In genomic region chr12:32085189-32085588, GRCm38 (mm10) we compare ENCODE assay signal across 26 mouse cellular contexts. TPM values are rescaled to one million over a fixed set of nuclear protein-coding genes. Genes with fewer than 3 reads are reported as not detected.
DNase-seq lines count a peak whose midpoint lies in the region; ATAC-seq lines count a peak whose summit lies in the region.
"Had no signal": no experiment of that assay in that cellular context is flagged by ENCODE, and none has a peak within 500 bp of the region (broad histone marks: within the 10 kb centered on the region; RNA-seq: fewer than 3 reads in every experiment).

No protein-coding gene starts in this region.

- H3K27ac ChIP-seq in liver, embryonic 11.5 days (ENCODE audit: low read depth, low read length), result peak overlapping the region; percentile 61; the same call in 1 of the 2 replicates
- peak overlapping the region; percentile 67 for H3K27ac ChIP-seq in liver, embryonic 12.5 days
- peak overlapping the region; percentile 43 for H3K27ac ChIP-seq in liver, embryonic 15.5 days (replicated peaks)
- H3K27ac ChIP-seq in kidney, embryonic 16.5 days (ENCODE audit: low read length), result no peak overlapping the region
- H3K27ac ChIP-seq: embryonic facial prominence, embryonic 10.5 days; forebrain, embryonic 12.5 days; forebrain, embryonic 15.5 days; heart, adult 2 months; heart, embryonic 10.5 days; heart, embryonic 13.5 days; hindbrain, embryonic 12.5 days; hindbrain, embryonic 15.5 days had no signal

- H3K9me3 ChIP-seq in liver, embryonic 11.5 days (ENCODE audit: control insufficient read depth, low read length), result 0 out of 2 replicates have a peak, but pooled peaks cover 2% of the 10 kb centered on the region
- H3K9me3 ChIP-seq in liver, embryonic 12.5 days (replicated peaks), result peaks cover 5% of the 10 kb centered on the region; the same call in 1 of the 2 replicates
- no peaks in the 10 kb centered on the region for H3K9me3 ChIP-seq in liver, embryonic 15.5 days (replicated peaks)
- no peaks in the 10 kb centered on the region for H3K9me3 ChIP-seq in kidney, embryonic 16.5 days (ENCODE audit: low read length)
- H3K9me3 ChIP-seq: embryonic facial prominence, embryonic 13.5 days; forebrain, embryonic 12.5 days; forebrain, embryonic 15.5 days; heart, embryonic 10.5 days; heart, embryonic 13.5 days; hindbrain, embryonic 12.5 days; hindbrain, embryonic 15.5 days had no signal

- no peak overlapping the region for H3K9ac ChIP-seq in liver, embryonic 11.5 days (ENCODE audit: low read depth, low read length)
- peak overlapping the region; percentile 25; the same call in 1 of the 2 replicates for H3K9ac ChIP-seq in liver, embryonic 12.5 days
- peak overlapping the region; percentile 3; the same call in 1 of the 2 replicates for H3K9ac ChIP-seq in liver, embryonic 15.5 days
- no peak overlapping the region for H3K9ac ChIP-seq in kidney, embryonic 16.5 days (replicated peaks; ENCODE audit: low read length)
- H3K9ac ChIP-seq: embryonic facial prominence, embryonic 13.5 days; forebrain, embryonic 12.5 days; forebrain, embryonic 15.5 days; heart, embryonic 13.5 days; hindbrain, embryonic 12.5 days; hindbrain, embryonic 15.5 days had no signal

- H3K4me3 ChIP-seq in liver, embryonic 11.5 days (ENCODE audit: low read depth, low read length), result no peak overlapping the region
- H3K4me3 ChIP-seq in liver, embryonic 12.5 days, result no peak overlapping the region
- no peak overlapping the region for H3K4me3 ChIP-seq in liver, embryonic 15.5 days (replicated peaks)
- no peak overlapping the region for H3K4me3 ChIP-seq in kidney, embryonic 16.5 days (ENCODE audit: low read length)
- H3K4me3 ChIP-seq: embryonic facial prominence, embryonic 10.5 days; embryonic facial prominence, embryonic 13.5 days; erythroblast, embryonic 14.5 days; forebrain, embryonic 12.5 days; forebrain, embryonic 15.5 days; heart, adult 2 months; heart, embryonic 10.5 days; heart, embryonic 13.5 days; hindbrain, embryonic 12.5 days; hindbrain, embryonic 15.5 days had no signal

- no peaks in the 10 kb centered on the region for H3K27me3 ChIP-seq in liver, embryonic 11.5 days (replicated peaks; ENCODE audit: control insufficient read depth, insufficient read depth, low read length)
- no peaks in the 10 kb centered on the region for H3K27me3 ChIP-seq in liver, embryonic 12.5 days (replicated peaks)
- no peaks in the 10 kb centered on the region for H3K27me3 ChIP-seq in liver, embryonic 15.5 days
- H3K27me3 ChIP-seq in kidney, embryonic 16.5 days (ENCODE audit: insufficient read depth, low read length), result no peaks in the 10 kb centered on the region
- H3K27me3 ChIP-seq: embryonic facial prominence, embryonic 13.5 days; forebrain, embryonic 12.5 days; forebrain, embryonic 15.5 days; heart, embryonic 13.5 days; hindbrain, embryonic 12.5 days; hindbrain, embryonic 15.5 days; Patski had no signal

- peak overlapping the region; percentile 21 for H3K4me2 ChIP-seq in liver, embryonic 11.5 days
- 0 out of 2 replicates have a peak overlapping the region, but pooled peaks have one; percentile 2 for H3K4me2 ChIP-seq in liver, embryonic 12.5 days
- no peak overlapping the region; the same call in 1 of the 2 replicates for H3K4me2 ChIP-seq in liver, embryonic 15.5 days
- H3K4me2 ChIP-seq in kidney, embryonic 16.5 days (replicated peaks; ENCODE audit: low read depth, low read length), result no peak overlapping the region
- H3K4me2 ChIP-seq: embryonic facial prominence, embryonic 13.5 days; forebrain, embryonic 12.5 days; forebrain, embryonic 15.5 days; heart, embryonic 13.5 days; hindbrain, embryonic 12.5 days; hindbrain, embryonic 15.5 days had no signal

- ATAC-seq in liver, embryonic 11.5 days (replicated peaks; ENCODE audit: low FRiP score), result 0 out of 2 replicates have a peak, but pooled peaks have one; percentile 10
- ATAC-seq in liver, embryonic 12.5 days, result no peak
- no peak for ATAC-seq in liver, embryonic 15.5 days (ENCODE audit: insufficient read depth)
- ATAC-seq in megakaryocyte-erythroid progenitor cell, adult 5-6 weeks (replicated peaks; ENCODE audit: low FRiP score, low TSS enrichment, poor library complexity, severe bottlenecking), result peak; percentile 24; the same call in 1 of the 2 replicates
- no peak for ATAC-seq in kidney, embryonic 16.5 days (ENCODE audit: low FRiP score, low TSS enrichment)
- ATAC-seq: CD4-positive, CD25-positive, alpha-beta regulatory T cell, adult 4 months; forebrain, embryonic 15.5 days; Patski had no signal

- DNase-seq in liver, embryonic 11.5 days (ENCODE audit: low spot score), result no peak
- no peak for DNase-seq in liver
- no peak for DNase-seq in urinary bladder, postnatal 14 days (ENCODE audit: low spot score)
- no peak for DNase-seq in yolk sac, embryonic 10.5 days (ENCODE audit: low spot score)
- DNase-seq: cerebellum, adult 11 months; cerebellum, adult 8-10 months; cerebellum, postnatal 36 days; embryo, embryonic 11 days; gastrocnemius, postnatal 25 days; heart, adult 2 months; heart, postnatal 14 days had no signal

- H3K36me3 ChIP-seq in liver, embryonic 11.5 days (ENCODE audit: control insufficient read depth, insufficient read depth, low read length), result no peaks in the 10 kb centered on the region
- peaks cover 7% of the 10 kb centered on the region for H3K36me3 ChIP-seq in liver, embryonic 12.5 days
- H3K36me3 ChIP-seq in liver, embryonic 15.5 days (replicated peaks), result peaks cover 4% of the 10 kb centered on the region; the same call in 1 of the 2 replicates
- no peaks in the 10 kb centered on the region for H3K36me3 ChIP-seq in kidney, embryonic 16.5 days (ENCODE audit: insufficient read depth, low read length)
- H3K36me3 ChIP-seq: embryonic facial prominence, embryonic 10.5 days; embryonic facial prominence, embryonic 13.5 days; forebrain, embryonic 12.5 days; forebrain, embryonic 15.5 days; heart, embryonic 10.5 days; heart, embryonic 13.5 days; hindbrain, embryonic 12.5 days; hindbrain, embryonic 15.5 days had no signal

- H3K4me1 ChIP-seq in liver, embryonic 11.5 days (replicated peaks; ENCODE audit: control insufficient read depth, insufficient read depth, low read length), result peaks cover 19% of the 10 kb centered on the region
- H3K4me1 ChIP-seq in liver, embryonic 12.5 days, result peaks cover 54% of the 10 kb centered on the region
- peaks cover 51% of the 10 kb centered on the region for H3K4me1 ChIP-seq in liver, embryonic 15.5 days (replicated peaks)
- no peaks in the 10 kb centered on the region for H3K4me1 ChIP-seq in kidney, embryonic 16.5 days (ENCODE audit: insufficient read depth, low read length)
- H3K4me1 ChIP-seq: embryonic facial prominence, embryonic 10.5 days; embryonic facial prominence, embryonic 13.5 days; forebrain, embryonic 12.5 days; forebrain, embryonic 15.5 days; hindbrain, embryonic 12.5 days; hindbrain, embryonic 15.5 days had no signal

RNA-seq across cellular contexts. Expression of gene Prkar2b, which starts 24.1 kb away (rescaled TPM):
- 103 and 123 TPM in 2 replicates for polyA plus RNA-seq in liver, embryonic 11.5 days (2014; fragmentation: Nextera tagmentation; extraction: Ambion mirVana)
- 137 and 141 TPM in 2 replicates for polyA plus RNA-seq in liver, embryonic 12.5 days (2016; fragmentation: Nextera tagmentation; extraction: Ambion mirVana)
- polyA plus RNA-seq in liver, embryonic 15.5 days (2015; fragmentation: Nextera tagmentation; extraction: Ambion mirVana), result 66.8 and 70.4 TPM in 2 replicates
- 106 and 110 TPM in 2 replicates for total RNA-seq in megakaryocyte-erythroid progenitor cell, adult 5-6 weeks (2014; fragmentation: Nextera tagmentation)
- 158 and 172 TPM in 2 replicates for total RNA-seq in megakaryocyte-erythroid progenitor cell, adult 5-6 weeks (2017)
- 17.4 and 18.7 TPM in 2 replicates for polyA plus RNA-seq in kidney, embryonic 16.5 days (2015; fragmentation: Nextera tagmentation; extraction: Ambion mirVana)

Comparison
In these comparisons a context has a peak if more than half of its experiments do, and no peak if none do; other contexts are left out.
1. ATAC-seq: peak in liver, embryonic 11.5 days (single experiment) and megakaryocyte-erythroid progenitor cell, adult 5-6 weeks (single experiment); none in liver, embryonic 12.5 days (single experiment), liver, embryonic 15.5 days (single experiment) and kidney, embryonic 16.5 days (single experiment).
2. H3K4me2 ChIP-seq: peak in liver, embryonic 11.5 days (single experiment) and liver, embryonic 12.5 days (single experiment); none in liver, embryonic 15.5 days (single experiment) and kidney, embryonic 16.5 days (single experiment).
3. H3K9ac ChIP-seq: peak in liver, embryonic 12.5 days (single experiment) and liver, embryonic 15.5 days (single experiment); none in liver, embryonic 11.5 days (single experiment) and kidney, embryonic 16.5 days (single experiment).